Mouse (Mus musculus) heart, adult 2 months (tissue): ENCODE results near the gene Pitpnm3.

ENCODE experiments used
- CTCF ChIP-seq: fragments of 200-600 bp; IDR thresholded peaks from 2 replicates; pipeline ENCODE4 v1.8.1; 2022; ENCODE audit warnings: antibody characterized with exemption, mild to moderate bottlenecking, moderate library complexity
- EP300 ChIP-seq: fragments of 200-500 bp; IDR thresholded peaks from 2 replicates; pipeline ENCODE4 v1.6.1; 2011; ENCODE audit warnings: low read depth, low read length, control low read depth; ENCODE audit not compliant: insufficient read depth
- POLR2A ChIP-seq: fragments of 200-500 bp; IDR thresholded peaks from 2 replicates; pipeline ENCODE4 v1.6.1; 2011; ENCODE audit warnings: mild to moderate bottlenecking, low read depth, low read length, control low read depth; ENCODE audit not compliant: insufficient read depth

GRCm38 (mm10) chr11:72037409-72037808 is 98.2 kb downstream of the Pitpnm3 start, which contains the start of gene Aipl1:
- TF ChIP-seq CTCF (no peak), EP300 (no peak), POLR2A (no peak)
